Mouse (Mus musculus): ENCODE measurements around the gene Ahsa2.

GRCm38 (mm10) chr11:23489955-23490354, 7.9 kb downstream of the Ahsa2 start:
- TF ChIP-seq TAL1 (IDR thresholded peaks at IDR 0.05; ENCODE audit: low read length) (no peak), GATA1 (IDR thresholded peaks at IDR 0.05; ENCODE audit: low read length) (no peak)
